Mouse (Mus musculus): ENCODE measurements around the gene Fank1.

DNA sequence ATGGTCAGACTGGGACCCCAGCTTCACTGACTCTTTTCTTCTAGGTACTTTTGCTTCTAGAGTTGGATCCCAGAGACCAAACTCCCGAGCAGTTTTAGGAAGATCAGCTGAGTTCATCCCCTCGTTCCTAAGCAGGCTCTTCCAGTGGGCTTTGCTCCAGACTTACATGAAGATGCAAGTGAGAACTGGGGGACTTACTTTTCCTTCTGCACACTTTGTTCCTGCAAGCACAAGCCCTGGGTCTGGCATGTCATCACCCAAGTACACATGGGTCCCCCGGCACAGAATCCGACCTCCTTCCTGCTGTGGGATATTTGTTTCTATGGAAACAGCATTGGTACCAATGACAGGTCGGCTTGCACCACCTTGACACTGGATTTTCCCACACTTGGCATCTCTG, 142.6 kb downstream of the Fank1 start:
- TF ChIP-seq NELFE (IDR thresholded peaks at IDR 0.05; ENCODE audit: low read depth, low read length): no peak
- no peak for TF ChIP-seq MAX (IDR thresholded peaks at IDR 0.05; ENCODE audit: low read length)

Data from CH12.LX (cell line).